Mouse (Mus musculus) heart, adult 2 months (tissue): ENCODE data around the gene Gm30302.

Experiments used
- CTCF ChIP-seq: fragments of 200-600 bp; IDR thresholded peaks from 2 replicates; pipeline ENCODE4 v1.8.1; 2022; ENCODE audit warnings: antibody characterized with exemption, mild to moderate bottlenecking, moderate library complexity
- EP300 ChIP-seq: fragments of 200-500 bp; IDR thresholded peaks from 2 replicates; pipeline ENCODE4 v1.6.1; 2011; ENCODE audit warnings: low read depth, low read length, control low read depth; ENCODE audit not compliant: insufficient read depth
- POLR2A ChIP-seq: fragments of 200-500 bp; IDR thresholded peaks from 2 replicates; pipeline ENCODE4 v1.6.1; 2011; ENCODE audit warnings: mild to moderate bottlenecking, low read depth, low read length, control low read depth; ENCODE audit not compliant: insufficient read depth

DNA sequence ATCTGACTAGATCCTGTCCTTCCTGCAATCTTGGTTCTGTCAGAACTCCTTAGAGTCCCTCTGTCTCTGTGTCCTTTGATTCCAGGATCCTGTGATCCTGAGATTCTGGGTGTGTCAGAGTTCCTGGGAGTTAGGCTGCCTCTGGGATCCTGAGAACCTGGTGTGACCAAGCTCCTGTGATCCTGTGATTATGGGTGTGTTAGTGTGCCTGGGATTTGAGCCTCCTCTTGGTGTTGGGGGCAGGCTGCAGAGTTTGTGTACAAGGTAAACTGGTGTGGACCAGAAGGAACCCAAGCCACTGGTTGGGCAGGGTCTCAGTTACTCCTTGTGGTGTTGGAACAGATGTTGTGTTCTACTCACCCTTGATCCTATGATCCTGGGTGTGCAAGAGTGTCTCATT, 42.4 kb upstream of the Gm30302 start:
- TF ChIP-seq EP300 (no peak), POLR2A (no peak), CTCF (no peak)
